Mouse (Mus musculus) neural tube, embryonic 15.5 days (tissue): ENCODE data around the gene Tbx18. TPM values are rescaled to one million over a fixed set of nuclear protein-coding genes. Genes with fewer than 3 reads are reported as not detected.

ENCODE experiments used
- ATAC-seq: fragments of 200-750 bp; cut with Nextera tagmentation; 2 replicates; pipeline ENCODE4 v1.8.0; 2017; ENCODE audit warnings: mild to moderate bottlenecking, moderate TSS enrichment, moderate library complexity; ENCODE audit not compliant: low FRiP score
- H3K27ac ChIP-seq: fragments of 300-500 bp; sonication (generic); replicated peaks from 2 replicates; pipeline ENCODE4 v1.5.1; 2015; ENCODE audit warnings: mild to moderate bottlenecking, inconsistent platforms
- H3K27me3 ChIP-seq: fragments of 300-500 bp; sonication (generic); replicated peaks from 2 replicates; pipeline ENCODE4 v1.6.1; 2015; ENCODE audit warnings: inconsistent platforms
- H3K36me3 ChIP-seq: fragments of 300-500 bp; sonication (generic); 2 replicates; pipeline ENCODE4 v1.6.1; 2015; ENCODE audit warnings: inconsistent platforms
- H3K4me1 ChIP-seq: fragments of 300-500 bp; sonication (generic); 2 replicates; pipeline ENCODE4 v1.6.1; 2015; ENCODE audit warnings: inconsistent platforms
- H3K4me2 ChIP-seq: fragments of 300-500 bp; sonication (generic); 2 replicates; pipeline ENCODE4 v1.6.1; 2015; ENCODE audit warnings: inconsistent platforms, mild to moderate bottlenecking, moderate library complexity
- H3K4me3 ChIP-seq: fragments of 300-500 bp; sonication (generic); replicated peaks from 2 replicates; pipeline ENCODE4 v1.5.1; 2015; ENCODE audit warnings: mild to moderate bottlenecking, inconsistent platforms
- H3K9ac ChIP-seq: fragments of 300-500 bp; sonication (generic); replicated peaks from 2 replicates; pipeline ENCODE4 v1.6.1; 2015; ENCODE audit warnings: mild to moderate bottlenecking, inconsistent platforms
- H3K9me3 ChIP-seq: fragments of 300-500 bp; sonication (generic); replicated peaks from 2 replicates; pipeline ENCODE4 v1.6.1; 2016; ENCODE audit warnings: inconsistent platforms
- WGBS: fragments of 180-500 bp; shearing (Covaris S2); methylation state at CpG from one replicate; pipeline ENCODE4 v1.1.7; 2015; ENCODE audit warnings: mixed read lengths; 5-methylcytosine and 5-hydroxymethylcytosine counted together
- polyA plus RNA-seq: library from polyadenylated mRNA; unstranded; fragments of >200 nt; fragmentation: Nextera tagmentation; extraction: Ambion mirVana; gene quantifications from 2 replicates; pipeline ENCODE4 v1.2.1, GENCODE M21; 2015

Tbx18 gene
- polyA plus RNA-seq, 1 experiment from 2014 or later: 0.87 TPM

GRCm38 (mm10) chr9:87733732-87734131 is 2.7 kb upstream of the Tbx18 start:
- Histone ChIP-seq H3K9ac (no peak overlapping the region), H3K27me3 (peaks cover 80% of the 10 kb centered on the region), H3K4me2 (no peak overlapping the region), H3K4me1 (peaks cover 20% of the 10 kb centered on the region), H3K27ac (no peak overlapping the region), H3K36me3 (no peaks in the 10 kb centered on the region), H3K4me3 (no peak overlapping the region), H3K9me3 (no peaks in the 10 kb centered on the region)
- WGBS: 4% methylated on average over 11 of the region's 11 CpGs
- no peak for ATAC-seq

GRCm38 (mm10) chr9:87733236-87733630 is 2.2 kb upstream of the Tbx18 start:
- peaks cover 20% of the 10 kb centered on the region for H3K4me1 ChIP-seq
- no peak overlapping the region for H3K9ac ChIP-seq
- WGBS: under 1% methylated on average over 11 of the region's 11 CpGs
- no peak overlapping the region for H3K4me3 ChIP-seq
- no peaks in the 10 kb centered on the region for H3K36me3 ChIP-seq
- H3K4me2 ChIP-seq: no peak overlapping the region
- H3K9me3 ChIP-seq: no peaks in the 10 kb centered on the region
- H3K27me3 ChIP-seq: peaks cover 80% of the 10 kb centered on the region
- no peak for ATAC-seq
- H3K27ac ChIP-seq: no peak overlapping the region

- Histone ChIP-seq H3K4me1 (peaks cover 20% of the 10 kb centered on the region), H3K9me3 (no peaks in the 10 kb centered on the region), H3K4me2 (no peak overlapping the region), H3K4me3 (no peak overlapping the region), H3K27me3 (peaks cover 77% of the 10 kb centered on the region), H3K9ac (no peak overlapping the region), H3K36me3 (no peaks in the 10 kb centered on the region), H3K27ac (no peak overlapping the region)
- 1% methylated on average over 25 of the region's 25 CpGs for WGBS
- no peak for ATAC-seq
Measured at GRCm38 (mm10) chr9:87732416-87733235, 1.6 kb upstream of the Tbx18 start.

GRCm38 (mm10) chr9:87730271-87730960 is 644 bp downstream of the Tbx18 start:
- Histone ChIP-seq H3K27me3 (peaks cover 64% of the 10 kb centered on the region), H3K27ac (no peak overlapping the region)

GRCm38 (mm10) chr9:87729316-87730270 is 1.5 kb downstream of the Tbx18 start:
- H3K27me3 ChIP-seq: peaks cover 63% of the 10 kb centered on the region
- 0 out of 2 replicates have a peak overlapping the region, but pooled peaks have one; percentile 17 for H3K9ac ChIP-seq

More at GRCm38 (mm10) chr9:87730271-87730960, 644 bp downstream of the Tbx18 start:
- peak overlapping the region; percentile 70 for H3K4me2 ChIP-seq
- H3K4me3 ChIP-seq: peak overlapping the region; percentile 40
- under 1% methylated on average over 75 of the region's 91 CpGs for WGBS
- H3K9ac ChIP-seq: 0 out of 2 replicates have a peak overlapping the region, but pooled peaks have one; percentile 17
- no peaks in the 10 kb centered on the region for H3K36me3 ChIP-seq
- H3K9me3 ChIP-seq: no peaks in the 10 kb centered on the region
- peaks cover 20% of the 10 kb centered on the region for H3K4me1 ChIP-seq
- peak; percentile 52; the same call in 1 of the 2 replicates for ATAC-seq

GRCm38 (mm10) chr9:87728107-87728506 is 3.0 kb downstream of the Tbx18 start:
- WGBS: 13% methylated on average over 3 of the region's 3 CpGs
- no peak overlapping the region for H3K4me3 ChIP-seq
- ATAC-seq: no peak
- H3K9me3 ChIP-seq: no peaks in the 10 kb centered on the region
- peaks cover 20% of the 10 kb centered on the region for H3K4me1 ChIP-seq
- no peak overlapping the region for H3K27ac ChIP-seq
- no peaks in the 10 kb centered on the region for H3K36me3 ChIP-seq
- peaks cover 66% of the 10 kb centered on the region for H3K27me3 ChIP-seq
- no peak overlapping the region for H3K9ac ChIP-seq
- no peak overlapping the region for H3K4me2 ChIP-seq

More at GRCm38 (mm10) chr9:87729316-87730270, 1.5 kb downstream of the Tbx18 start:
- Histone ChIP-seq H3K4me3 (peak overlapping the region; percentile 40), H3K4me1 (peaks cover 20% of the 10 kb centered on the region), H3K27ac (no peak overlapping the region), H3K36me3 (no peaks in the 10 kb centered on the region), H3K9me3 (no peaks in the 10 kb centered on the region), H3K4me2 (peak overlapping the region; percentile 70)
- ATAC-seq: peak; percentile 29; the same call in 1 of the 2 replicates
- 1% methylated on average over 74 of the region's 75 CpGs for WGBS

GRCm38 (mm10) chr9:87727155-87727953 is 3.7 kb downstream of the Tbx18 start:
- Histone ChIP-seq H3K9me3 (no peaks in the 10 kb centered on the region), H3K4me1 (peaks cover 20% of the 10 kb centered on the region), H3K4me3 (no peak overlapping the region), H3K27ac (no peak overlapping the region), H3K36me3 (no peaks in the 10 kb centered on the region), H3K9ac (no peak overlapping the region), H3K4me2 (no peak overlapping the region), H3K27me3 (peaks cover 61% of the 10 kb centered on the region)
- 9% methylated on average over 12 of the region's 12 CpGs for WGBS
- ATAC-seq: no peak

GRCm38 (mm10) chr9:87721793-87722192 is 9.3 kb downstream of the Tbx18 start:
- Histone ChIP-seq H3K36me3 (no peaks in the 10 kb centered on the region), H3K9ac (no peak overlapping the region), H3K27ac (no peak overlapping the region), H3K9me3 (no peaks in the 10 kb centered on the region), H3K27me3 (peaks cover 37% of the 10 kb centered on the region), H3K4me3 (no peak overlapping the region), H3K4me1 (no peaks in the 10 kb centered on the region), H3K4me2 (no peak overlapping the region)
- no peak for ATAC-seq
- 54% methylated on average over 2 of the region's 2 CpGs for WGBS

GRCm38 (mm10) chr9:87710360-87710759 is 20.7 kb downstream of the Tbx18 start:
- Histone ChIP-seq H3K27me3 (no peaks in the 10 kb centered on the region), H3K9ac (no peak overlapping the region), H3K4me1 (no peaks in the 10 kb centered on the region), H3K27ac (no peak overlapping the region), H3K4me2 (no peak overlapping the region), H3K4me3 (no peak overlapping the region), H3K36me3 (no peaks in the 10 kb centered on the region), H3K9me3 (no peaks in the 10 kb centered on the region)
- ATAC-seq: no peak
- 61% methylated on average over 4 of the region's 4 CpGs for WGBS

- Histone ChIP-seq H3K9ac (no peak overlapping the region), H3K4me2 (no peak overlapping the region), H3K4me3 (no peak overlapping the region), H3K9me3 (no peaks in the 10 kb centered on the region), H3K27ac (no peak overlapping the region), H3K4me1 (no peaks in the 10 kb centered on the region), H3K27me3 (no peaks in the 10 kb centered on the region), H3K36me3 (no peaks in the 10 kb centered on the region)
- ATAC-seq: no peak
Measured at GRCm38 (mm10) chr9:87708151-87708550, 22.9 kb downstream of the Tbx18 start.
